Mouse (Mus musculus) forebrain, postnatal 0 days (tissue): ENCODE data around the gene Zfp710. TPM values are rescaled to one million over a fixed set of nuclear protein-coding genes. Genes with fewer than 3 reads are reported as not detected.

ENCODE experiments used
- ATAC-seq: fragments of 200-750 bp; cut with Nextera tagmentation; 2 replicates; pipeline ENCODE4 v1.8.0; 2017; ENCODE audit warnings: mild to moderate bottlenecking, moderate library complexity
- DNase-seq: peaks from one replicate; pipeline ENCODE4 v3.0.0-alpha.2; 2015
- H3K27ac ChIP-seq: fragments of 300-500 bp; sonication (generic); 2 replicates; pipeline ENCODE4 v1.5.1; 2014; ENCODE audit warnings: low read depth, mild to moderate bottlenecking, antibody characterized with exemption, low read length, moderate library complexity, mixed read lengths
- H3K27me3 ChIP-seq: fragments of 300-500 bp; sonication (generic); 2 replicates; pipeline ENCODE4 v1.6.1; 2014; ENCODE audit warnings: mild to moderate bottlenecking, low read length, mixed read lengths; ENCODE audit not compliant: insufficient read depth
- H3K36me3 ChIP-seq: fragments of 300-500 bp; sonication (generic); 2 replicates; pipeline ENCODE4 v1.6.1; 2014; ENCODE audit warnings: mild to moderate bottlenecking, moderate library complexity; ENCODE audit not compliant: insufficient read depth
- H3K4me1 ChIP-seq: fragments of 300-500 bp; sonication (generic); 2 replicates; pipeline ENCODE4 v1.6.1; 2014; ENCODE audit warnings: antibody characterized with exemption; ENCODE audit not compliant: insufficient read depth
- H3K4me2 ChIP-seq: fragments of 300-500 bp; sonication (generic); 2 replicates; pipeline ENCODE4 v1.6.1; 2014; ENCODE audit warnings: low read depth, mild to moderate bottlenecking, moderate library complexity
- H3K4me3 ChIP-seq: fragments of 300-500 bp; sonication (generic); 2 replicates; pipeline ENCODE4 v1.5.1; 2014; ENCODE audit warnings: low read depth, low read length, mixed read lengths
- H3K9ac ChIP-seq: fragments of 300-500 bp; sonication (generic); 2 replicates; pipeline ENCODE4 v1.6.1; 2014; ENCODE audit warnings: mild to moderate bottlenecking
- H3K9me3 ChIP-seq: fragments of 300-500 bp; sonication (generic); 2 replicates; pipeline ENCODE4 v1.6.1; 2016; ENCODE audit warnings: low read length
- CTCF ChIP-seq: sonication (generic); IDR thresholded peaks from 2 replicates; pipeline ENCODE4 v1.5.1; 2016; ENCODE audit warnings: antibody characterized with exemption, control low read depth, low read depth
- WGBS: fragments of 180-500 bp; shearing (Covaris S2); extraction: QIAGEN DNeasy Blood & Tissue Kit; methylation state at CpG from one replicate; pipeline ENCODE4 v1.1.7; 2014; 5-methylcytosine and 5-hydroxymethylcytosine counted together
- polyA plus RNA-seq: library from polyadenylated mRNA; unstranded; fragments of >200 nt; fragmentation: Nextera tagmentation; extraction: Ambion mirVana; gene quantifications from 2 replicates; pipeline ENCODE4 v1.2.1, GENCODE M21; 2015
- total RNA-seq: library from RNA; depleted of rRNA; stranded (reverse); fragments of >200 nt; gene quantifications from 2 replicates; pipeline ENCODE4 v1.2.3, GENCODE M21; 2014

The Zfp710 gene
- total and polyA plus RNA-seq, 2 experiments from 2014 or later = 12.3 to 30.6 TPM

DNA sequence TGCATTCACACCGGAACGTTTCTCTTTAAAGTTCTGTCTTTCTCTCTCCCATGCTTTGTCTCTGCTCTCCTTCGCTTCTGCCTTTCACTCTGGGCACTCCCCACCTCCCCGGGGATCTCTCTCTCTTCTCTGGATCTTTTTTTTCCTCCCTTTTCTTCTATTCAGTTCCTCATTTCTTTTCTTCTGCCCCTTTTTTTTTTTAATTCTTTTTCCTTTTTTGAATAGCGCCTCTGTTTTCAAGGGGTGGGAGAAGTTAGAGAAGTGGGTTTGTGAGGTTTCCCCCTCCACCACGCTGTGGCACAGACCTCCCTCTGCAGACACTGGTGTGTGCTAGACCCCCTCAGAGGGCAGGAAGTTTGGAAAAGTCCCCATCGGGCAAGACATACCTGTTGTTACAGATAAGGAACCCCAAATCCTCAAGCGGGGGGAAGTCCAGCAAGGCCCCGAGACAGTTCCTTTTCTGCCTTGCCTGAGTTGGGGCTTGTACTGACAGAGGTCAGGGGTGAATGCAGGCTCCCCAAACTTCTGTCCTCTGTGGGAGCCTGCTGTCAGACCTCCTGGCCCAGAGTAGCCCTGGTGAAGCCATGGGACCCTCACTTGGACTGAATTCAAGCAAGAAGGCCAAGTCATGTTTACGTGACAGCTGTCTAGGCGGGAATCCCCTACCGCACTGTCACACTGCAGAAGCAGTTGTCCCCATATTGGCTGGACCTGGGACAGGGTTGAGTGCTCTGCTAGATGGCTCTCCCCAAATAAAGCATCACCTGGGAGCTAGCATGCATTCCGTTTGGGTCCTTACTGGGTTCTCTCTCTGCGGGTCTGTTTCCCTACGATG is 39.5 kb downstream of the Zfp710 start:
- H3K4me3 ChIP-seq = no peak overlapping the region
- no peak for ATAC-seq
- no peak overlapping the region for H3K4me2 ChIP-seq
- H3K27ac ChIP-seq = no peak overlapping the region
- no peak for DNase-seq
- peaks cover 1% of the 10 kb centered on the region; the same call in 1 of the 2 replicates for H3K4me1 ChIP-seq
- H3K27me3 ChIP-seq = no peaks in the 10 kb centered on the region
- no peaks in the 10 kb centered on the region for H3K9me3 ChIP-seq
- 46% methylated on average over 15 of the region's 15 CpGs for WGBS
- no peak for TF ChIP-seq CTCF
- H3K9ac ChIP-seq = no peak overlapping the region
- no peaks in the 10 kb centered on the region for H3K36me3 ChIP-seq

DNA sequence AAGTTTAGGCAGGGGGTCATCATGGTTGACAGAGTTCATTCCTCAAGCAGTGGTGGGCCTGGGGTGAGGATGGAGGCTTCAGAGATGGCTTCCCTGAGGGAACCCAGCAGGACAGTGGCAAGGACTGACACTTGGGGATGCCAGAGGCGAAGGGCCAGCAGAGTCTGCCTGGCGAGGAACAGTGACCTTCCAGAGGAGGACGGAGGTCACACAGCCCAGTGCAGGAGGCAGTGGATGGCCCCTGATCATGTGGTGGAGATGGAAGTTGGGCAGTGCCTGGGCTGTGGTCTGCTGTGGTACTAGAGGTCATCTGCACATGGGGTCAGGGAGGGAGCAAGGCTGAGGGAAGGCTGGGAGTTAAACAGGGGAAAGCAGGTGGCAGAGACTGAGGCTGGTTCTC is 40.6 kb downstream of the Zfp710 start:
- WGBS = 92% methylated on average over 3 of the region's 3 CpGs
- no peak for ATAC-seq
- H3K36me3 ChIP-seq = no peaks in the 10 kb centered on the region

DNA sequence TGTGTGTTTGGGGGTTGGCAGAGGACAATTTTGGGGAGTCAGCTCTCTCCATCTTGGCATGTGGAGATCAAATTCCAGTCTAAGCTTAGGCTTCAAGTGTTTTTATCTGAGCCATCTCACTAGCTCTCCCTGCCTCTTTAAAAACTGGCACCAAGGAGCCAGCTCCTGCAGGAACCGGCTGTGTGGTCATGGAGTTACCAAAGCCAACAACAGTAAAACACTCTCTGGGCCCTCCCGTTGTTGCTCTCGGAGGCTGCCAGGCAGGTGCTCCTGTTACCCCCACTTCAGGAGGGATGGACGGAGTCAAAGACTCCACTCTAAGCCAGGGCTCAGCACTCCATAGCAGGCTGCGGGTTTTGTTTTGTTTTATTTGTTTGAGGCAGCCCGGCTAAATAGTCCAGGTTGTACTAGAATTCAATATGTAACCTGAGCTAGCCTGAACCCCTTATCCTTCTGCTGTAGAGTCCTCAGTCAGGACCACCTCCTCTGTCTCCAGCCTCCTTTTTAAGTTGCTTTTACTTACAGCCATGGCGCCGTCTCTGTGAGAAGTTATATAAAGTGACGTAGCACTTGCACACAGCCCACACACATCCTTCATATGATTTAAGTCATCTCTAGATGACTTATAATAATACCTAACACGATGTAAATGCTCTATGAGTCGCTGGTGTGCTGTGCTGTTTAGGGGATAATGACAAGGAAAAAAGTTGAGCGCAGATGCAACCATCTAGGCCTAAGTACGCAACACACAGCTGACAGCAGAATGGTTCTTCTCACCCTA is 42.3 kb downstream of the Zfp710 start:
- Histone ChIP-seq H3K4me2 (no peak overlapping the region), H3K4me1 (peaks cover 11% of the 10 kb centered on the region), H3K36me3 (no peaks in the 10 kb centered on the region), H3K4me3 (no peak overlapping the region), H3K9ac (no peak overlapping the region), H3K9me3 (no peaks in the 10 kb centered on the region), H3K27ac (no peak overlapping the region), H3K27me3 (no peaks in the 10 kb centered on the region)
- DNase-seq (no peak), ATAC-seq (no peak)
- no peak for TF ChIP-seq CTCF
- 68% methylated on average over 13 of the region's 13 CpGs for WGBS

More for the DNA sequence above, 40.6 kb downstream of the Zfp710 start:
- H3K9ac ChIP-seq = no peak overlapping the region
- TF ChIP-seq CTCF = no peak
- H3K9me3 ChIP-seq = no peaks in the 10 kb centered on the region
- no peak for DNase-seq
- no peak overlapping the region for H3K4me3 ChIP-seq
- peaks cover 8% of the 10 kb centered on the region; the same call in 1 of the 2 replicates for H3K4me1 ChIP-seq
- H3K4me2 ChIP-seq = no peak overlapping the region
- no peak overlapping the region for H3K27ac ChIP-seq
- no peaks in the 10 kb centered on the region for H3K27me3 ChIP-seq

DNA sequence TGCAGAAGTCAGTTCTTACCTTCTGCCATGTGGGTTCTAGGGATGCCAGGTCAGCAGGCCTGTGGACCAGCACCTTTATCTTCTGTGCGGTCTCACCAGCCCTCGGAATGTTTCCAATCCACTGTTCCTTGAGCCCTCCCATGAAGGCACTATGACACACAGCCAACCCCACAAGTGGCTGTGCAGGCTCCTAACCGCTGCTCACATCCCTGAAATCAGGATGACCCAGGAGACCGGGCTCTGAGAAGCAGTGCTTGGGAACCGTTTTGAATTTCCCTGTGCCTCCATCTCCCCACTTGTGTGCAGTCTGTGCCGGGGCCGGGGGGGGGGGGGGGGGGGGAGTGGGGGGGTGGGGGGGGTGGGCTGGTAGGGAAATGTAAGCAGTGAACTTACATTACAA is 43.7 kb downstream of the Zfp710 start:
- Histone ChIP-seq H3K4me2 (no peak overlapping the region), H3K4me3 (no peak overlapping the region), H3K36me3 (no peaks in the 10 kb centered on the region), H3K9ac (no peak overlapping the region), H3K27me3 (no peaks in the 10 kb centered on the region), H3K4me1 (peaks cover 20% of the 10 kb centered on the region), H3K27ac (no peak overlapping the region), H3K9me3 (no peaks in the 10 kb centered on the region)
- no peak for TF ChIP-seq CTCF
- WGBS = 68% methylated on average over 5 of the region's 7 CpGs
- no peak for ATAC-seq
- no peak for DNase-seq

DNA sequence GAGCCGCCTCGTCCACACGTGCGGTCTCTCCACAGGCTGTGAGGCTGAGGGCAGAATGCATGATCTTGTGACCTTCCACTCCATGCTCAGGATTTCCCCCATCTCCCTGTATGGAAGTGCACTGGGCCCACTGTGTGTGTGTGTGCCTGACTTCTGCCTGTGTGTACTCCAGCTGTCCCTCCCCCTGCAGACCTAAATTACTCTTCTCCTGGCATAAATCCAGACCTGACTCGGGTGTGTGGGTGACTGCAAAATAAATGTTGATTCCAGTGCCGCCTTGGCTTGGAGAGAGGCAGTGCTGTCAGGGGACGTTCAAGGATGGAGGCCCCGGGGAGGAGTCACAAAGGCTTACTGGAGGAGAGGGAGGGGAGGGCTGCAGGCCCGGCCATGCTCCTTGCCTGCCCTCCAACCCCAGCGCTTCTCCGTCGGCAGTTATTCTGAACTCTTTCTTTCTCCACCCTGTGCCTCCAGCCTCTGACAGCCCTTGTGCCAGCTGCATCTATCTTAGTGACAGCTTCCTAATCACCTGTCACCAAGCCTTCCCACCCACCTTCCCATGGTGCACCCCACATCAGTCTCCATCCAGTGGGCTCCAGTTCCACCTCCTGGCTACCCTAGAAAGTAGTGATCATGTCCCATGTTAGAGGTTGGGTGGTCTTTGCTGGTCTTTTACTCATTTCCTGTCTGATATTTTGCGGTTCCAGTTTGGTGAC is 45.2 kb downstream of the Zfp710 start:
- peak; percentile 58 for ATAC-seq
- no peak overlapping the region for H3K9ac ChIP-seq
- DNase-seq = peak; percentile 59
- H3K27me3 ChIP-seq = no peaks in the 10 kb centered on the region
- no peaks in the 10 kb centered on the region for H3K9me3 ChIP-seq
- H3K4me3 ChIP-seq = no peak overlapping the region
- peaks cover 20% of the 10 kb centered on the region for H3K4me1 ChIP-seq
- no peaks in the 10 kb centered on the region for H3K36me3 ChIP-seq
- no peak overlapping the region for H3K4me2 ChIP-seq
- no peak for TF ChIP-seq CTCF
- 19% methylated on average over 13 of the region's 13 CpGs for WGBS
- peak overlapping the region; percentile 64 for H3K27ac ChIP-seq

DNA sequence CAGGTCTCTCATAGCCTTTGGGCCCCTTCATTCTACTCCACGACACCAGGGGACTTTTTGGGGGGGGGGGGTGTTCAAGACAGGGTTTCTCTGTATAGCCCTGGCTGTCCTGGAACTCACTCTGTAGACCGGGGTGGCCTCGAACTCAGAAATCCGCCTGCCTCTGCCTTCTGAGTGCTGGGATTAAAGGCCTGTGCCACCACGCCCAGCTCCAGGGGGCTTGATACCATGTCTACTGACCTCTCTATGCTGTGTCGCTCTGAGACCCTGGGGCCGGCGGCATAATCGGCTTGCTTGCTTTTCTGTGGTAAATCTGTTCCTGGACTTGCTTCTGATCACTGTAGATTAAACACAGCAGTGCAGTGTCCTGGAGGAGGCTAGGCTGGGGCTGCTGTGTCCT is 46.6 kb downstream of the Zfp710 start:
- H3K4me3 ChIP-seq = no peak overlapping the region
- no peak overlapping the region for H3K9ac ChIP-seq
- peaks cover 26% of the 10 kb centered on the region for H3K4me1 ChIP-seq
- H3K27ac ChIP-seq = no peak overlapping the region
- no peak for TF ChIP-seq CTCF
- no peaks in the 10 kb centered on the region for H3K9me3 ChIP-seq
- no peak overlapping the region for H3K4me2 ChIP-seq
- WGBS = 89% methylated on average over 9 of the region's 9 CpGs
- H3K36me3 ChIP-seq = no peaks in the 10 kb centered on the region
- ATAC-seq (no peak), DNase-seq (no peak)
- H3K27me3 ChIP-seq = no peaks in the 10 kb centered on the region
